Mouse (Mus musculus) intestine, embryonic 15.5 days (tissue): ENCODE measurements around the gene Arid4a. TPM values are rescaled to one million over a fixed set of nuclear protein-coding genes. Genes with fewer than 3 reads are reported as not detected.

Experiments used
- ATAC-seq: fragments of 200-750 bp; cut with Nextera tagmentation; 2 replicates; pipeline ENCODE4 v1.8.0; 2017; ENCODE audit warnings: moderate TSS enrichment, moderate library complexity
- H3K27ac ChIP-seq: fragments of 300-500 bp; sonication (generic); 2 replicates; pipeline ENCODE4 v1.5.1; 2015; ENCODE audit warnings: mild to moderate bottlenecking, inconsistent platforms
- H3K27me3 ChIP-seq: fragments of 300-500 bp; sonication (generic); replicated peaks from 2 replicates; pipeline ENCODE4 v1.6.1; 2015; ENCODE audit warnings: inconsistent platforms
- H3K36me3 ChIP-seq: fragments of 300-500 bp; sonication (generic); 2 replicates; pipeline ENCODE4 v1.6.1; 2015; ENCODE audit warnings: inconsistent platforms
- H3K4me1 ChIP-seq: fragments of 300-500 bp; sonication (generic); replicated peaks from 2 replicates; pipeline ENCODE4 v1.6.1; 2015; ENCODE audit warnings: inconsistent platforms
- H3K4me2 ChIP-seq: fragments of 300-500 bp; sonication (generic); replicated peaks from 2 replicates; pipeline ENCODE4 v1.6.1; 2015; ENCODE audit warnings: mild to moderate bottlenecking, inconsistent platforms
- H3K4me3 ChIP-seq: fragments of 300-500 bp; sonication (generic); replicated peaks from 2 replicates; pipeline ENCODE4 v1.5.1; 2015; ENCODE audit warnings: inconsistent platforms
- H3K9ac ChIP-seq: fragments of 300-500 bp; sonication (generic); 2 replicates; pipeline ENCODE4 v1.6.1; 2015; ENCODE audit warnings: inconsistent platforms
- H3K9me3 ChIP-seq: fragments of 300-500 bp; sonication (generic); 2 replicates; pipeline ENCODE4 v1.6.1; 2016; ENCODE audit warnings: inconsistent platforms
- WGBS: fragments of 180-500 bp; shearing (Covaris S2); methylation state at CpG from one replicate; pipeline ENCODE4 v1.1.7; 2015; 5-methylcytosine and 5-hydroxymethylcytosine counted together
- polyA plus RNA-seq: library from polyadenylated mRNA; unstranded; fragments of >200 nt; fragmentation: Nextera tagmentation; extraction: Ambion mirVana; gene quantifications from 2 replicates; pipeline ENCODE4 v1.2.1, GENCODE M21; 2015

Arid4a gene
- polyA plus RNA-seq, 1 experiment from 2014 or later, result 39.3 TPM

DNA sequence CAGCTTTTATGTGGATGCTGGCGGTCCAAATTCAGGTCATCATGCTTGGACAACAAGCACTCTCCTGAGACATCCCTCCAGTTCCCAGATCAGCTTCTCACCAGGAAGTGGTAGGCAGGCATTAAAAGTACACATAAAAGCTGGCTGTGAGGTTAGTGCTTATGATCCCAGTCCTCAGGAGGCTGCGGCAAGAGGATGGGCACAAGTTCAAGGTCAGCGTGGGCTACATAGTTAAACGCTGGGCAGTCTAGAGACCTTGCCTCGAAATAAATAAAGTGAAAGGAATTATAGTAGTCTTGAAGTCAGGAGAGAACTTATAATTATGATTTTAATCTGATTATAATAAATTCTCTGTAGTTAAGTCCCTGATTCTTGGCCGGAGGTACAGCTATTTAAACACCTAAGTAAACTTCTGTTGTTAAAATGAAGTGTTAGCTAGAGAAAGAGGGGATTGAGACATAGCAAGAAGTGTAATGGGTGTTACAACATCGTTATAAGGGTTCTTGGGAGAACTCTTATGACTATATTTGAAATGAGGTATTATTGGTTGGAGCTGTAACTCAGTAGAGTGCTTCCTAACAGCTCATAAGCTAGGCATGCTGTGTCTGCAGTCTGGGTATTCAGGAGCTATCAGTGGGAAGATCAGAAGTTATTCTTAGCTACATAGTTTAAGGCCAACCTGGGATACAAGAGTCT is 30.8 kb upstream of the Arid4a start:
- ATAC-seq, result no peak
- Histone ChIP-seq H3K27me3 (no peaks in the 10 kb centered on the region), H3K9ac (no peak overlapping the region), H3K27ac (no peak overlapping the region), H3K36me3 (peaks cover 19% of the 10 kb centered on the region), H3K4me3 (no peak overlapping the region), H3K4me1 (no peaks in the 10 kb centered on the region), H3K9me3 (no peaks in the 10 kb centered on the region), H3K4me2 (no peak overlapping the region)
- WGBS, result 92% methylated on average over 7 of the region's 7 CpGs

DNA sequence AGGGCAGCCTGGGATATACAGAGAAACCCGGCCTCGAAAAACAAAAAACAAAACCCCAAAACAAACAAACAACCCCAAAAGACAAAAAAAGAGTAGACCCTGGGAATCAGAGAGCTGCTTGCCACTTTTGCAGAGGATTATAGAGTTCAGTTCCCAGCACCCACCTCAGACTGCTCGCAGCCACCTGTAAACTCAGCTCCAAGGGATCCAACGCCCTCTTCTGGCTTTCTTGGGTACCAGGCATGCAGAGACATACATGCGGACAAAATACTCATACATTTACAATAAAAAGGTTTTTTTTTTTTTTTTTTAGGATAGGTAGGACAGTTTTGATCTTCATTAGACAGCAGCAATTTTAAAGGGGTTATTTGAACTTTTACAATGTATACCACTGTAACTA is 18.6 kb upstream of the Arid4a start:
- Histone ChIP-seq H3K9me3 (no peaks in the 10 kb centered on the region), H3K4me1 (peaks cover 5% of the 10 kb centered on the region), H3K27ac (no peak overlapping the region), H3K36me3 (peaks cover 6% of the 10 kb centered on the region), H3K4me3 (no peak overlapping the region), H3K9ac (no peak overlapping the region), H3K27me3 (no peaks in the 10 kb centered on the region), H3K4me2 (no peak overlapping the region)
- 88% methylated on average over 5 of the region's 5 CpGs for WGBS
- no peak for ATAC-seq

DNA sequence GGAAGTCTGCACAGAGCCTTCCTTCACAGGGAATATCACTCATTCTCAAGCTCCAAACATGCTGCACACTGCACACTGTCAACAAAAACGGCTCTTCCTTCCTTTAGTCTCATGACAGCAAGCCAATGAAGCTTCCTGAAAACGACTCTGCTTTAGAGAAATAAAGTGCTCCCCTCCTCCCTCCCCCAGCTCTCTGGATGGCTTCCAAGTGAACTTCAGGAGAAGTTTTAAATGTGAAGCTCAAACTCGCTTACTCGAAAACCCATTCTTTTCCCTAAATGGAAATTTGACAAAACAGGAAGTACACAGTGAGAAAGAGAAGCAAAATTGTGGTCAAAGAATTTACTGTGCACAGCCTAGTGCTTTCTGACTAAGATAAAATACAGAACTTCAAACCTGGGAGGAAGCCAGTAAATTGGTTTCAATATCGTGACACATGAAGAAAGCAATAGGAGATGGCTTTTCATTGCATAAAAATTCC is 16.3 kb upstream of the Arid4a start:
- H3K4me3 ChIP-seq, result no peak overlapping the region
- H3K4me2 ChIP-seq, result peak overlapping the region; percentile 34
- peaks cover 11% of the 10 kb centered on the region for H3K36me3 ChIP-seq
- no peaks in the 10 kb centered on the region for H3K27me3 ChIP-seq
- peak overlapping the region; percentile 70 for H3K27ac ChIP-seq
- H3K4me1 ChIP-seq, result peaks cover 5% of the 10 kb centered on the region
- no peak overlapping the region for H3K9ac ChIP-seq
- 23% methylated on average over 5 of the region's 5 CpGs for WGBS
- no peaks in the 10 kb centered on the region for H3K9me3 ChIP-seq
- peak; percentile 71 for ATAC-seq

DNA sequence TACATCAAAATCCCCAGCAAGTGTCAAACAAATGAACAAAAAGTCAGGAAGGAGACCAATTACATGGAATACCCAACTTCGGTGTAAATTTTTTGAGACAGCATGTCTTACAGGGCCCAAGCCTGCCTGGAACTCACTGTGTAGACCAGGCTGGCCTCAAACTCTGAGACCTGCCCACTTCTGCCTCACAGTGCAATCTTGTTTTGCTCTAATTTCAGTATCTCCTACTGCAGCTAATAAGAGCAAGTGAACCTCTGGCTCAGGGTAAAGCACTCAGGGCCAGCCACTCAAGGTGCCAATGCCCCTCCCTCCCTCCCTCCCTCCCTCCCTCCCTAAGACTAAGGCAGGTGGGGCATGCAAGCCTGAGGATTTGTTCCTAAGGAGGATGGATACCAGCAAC is 15.4 kb upstream of the Arid4a start:
- H3K36me3 ChIP-seq, result peaks cover 15% of the 10 kb centered on the region

DNA sequence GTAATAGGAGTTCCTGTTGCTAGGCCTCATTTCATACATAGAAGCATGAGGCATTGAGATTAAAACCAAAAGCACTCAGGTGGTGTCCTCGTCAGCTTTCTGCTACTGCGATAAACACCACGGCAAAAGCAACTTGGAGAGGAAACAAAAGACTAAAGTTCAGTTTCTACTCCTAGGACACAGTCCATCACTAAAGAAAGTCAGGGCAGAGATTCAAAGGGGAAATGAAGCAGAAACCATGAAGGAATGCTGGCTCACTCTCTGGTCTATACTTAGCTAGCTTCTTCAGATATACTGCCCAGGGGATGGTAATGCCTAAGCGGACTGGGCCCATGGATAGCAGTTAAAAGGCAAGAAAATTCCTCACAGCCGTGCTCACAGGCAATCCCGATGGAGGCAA is 14.3 kb upstream of the Arid4a start:
- H3K4me2 ChIP-seq, result no peak overlapping the region
- no peak overlapping the region for H3K27ac ChIP-seq
- H3K27me3 ChIP-seq, result no peaks in the 10 kb centered on the region
- no peak for ATAC-seq
- peaks cover 16% of the 10 kb centered on the region for H3K36me3 ChIP-seq
- H3K9me3 ChIP-seq, result no peaks in the 10 kb centered on the region
- H3K4me1 ChIP-seq, result peaks cover 5% of the 10 kb centered on the region
- no peak overlapping the region for H3K4me3 ChIP-seq
- H3K9ac ChIP-seq, result no peak overlapping the region
- WGBS, result 76% methylated on average over 6 of the region's 6 CpGs

More for the DNA sequence above, 15.4 kb upstream of the Arid4a start:
- no peak overlapping the region for H3K4me3 ChIP-seq
- H3K9ac ChIP-seq, result no peak overlapping the region
- H3K4me2 ChIP-seq, result no peak overlapping the region
- no peaks in the 10 kb centered on the region for H3K27me3 ChIP-seq
- WGBS, result 81% methylated on average over 1 of the region's 1 CpGs
- peaks cover 5% of the 10 kb centered on the region for H3K4me1 ChIP-seq
- no peak for ATAC-seq
- H3K27ac ChIP-seq, result no peak overlapping the region
- no peaks in the 10 kb centered on the region for H3K9me3 ChIP-seq

DNA sequence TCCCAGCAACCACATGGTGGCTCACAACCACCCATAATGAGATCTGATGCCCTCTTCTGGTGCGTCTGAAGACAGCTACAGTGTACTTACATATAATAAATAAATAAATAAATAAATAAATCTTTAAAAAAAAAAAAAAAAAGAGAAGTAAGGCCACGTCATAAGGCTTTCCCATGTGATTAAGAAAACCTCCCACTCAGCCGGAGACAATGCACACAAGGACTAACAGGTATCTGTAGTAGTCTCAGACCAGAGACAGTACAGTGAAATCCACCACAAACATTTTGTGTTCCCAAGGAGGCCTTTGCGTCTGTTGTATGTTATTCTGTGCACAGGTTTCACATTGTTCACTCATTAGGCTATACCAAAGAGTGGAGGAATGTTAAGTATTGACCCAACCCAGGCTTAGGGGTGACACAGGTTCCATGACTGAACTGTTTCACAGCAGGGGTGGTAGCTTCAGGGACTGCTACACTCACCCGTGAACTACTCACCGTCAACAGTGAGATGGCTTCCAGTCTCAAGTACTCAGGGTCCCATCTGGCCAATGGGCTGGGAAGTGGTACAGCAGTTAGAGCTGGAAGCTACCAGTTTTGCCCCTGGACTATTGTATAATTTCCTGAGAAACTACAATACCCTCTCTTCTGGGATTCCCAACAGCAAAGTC is 11.9 kb upstream of the Arid4a start:
- H3K9ac ChIP-seq, result no peak overlapping the region
- no peaks in the 10 kb centered on the region for H3K27me3 ChIP-seq
- ATAC-seq, result no peak
- H3K9me3 ChIP-seq, result no peaks in the 10 kb centered on the region
- H3K4me3 ChIP-seq, result no peak overlapping the region
- no peak overlapping the region for H3K4me2 ChIP-seq
- 88% methylated on average over 5 of the region's 6 CpGs for WGBS
- no peak overlapping the region for H3K27ac ChIP-seq
- peaks cover 3% of the 10 kb centered on the region for H3K4me1 ChIP-seq
- peaks cover 25% of the 10 kb centered on the region for H3K36me3 ChIP-seq

DNA sequence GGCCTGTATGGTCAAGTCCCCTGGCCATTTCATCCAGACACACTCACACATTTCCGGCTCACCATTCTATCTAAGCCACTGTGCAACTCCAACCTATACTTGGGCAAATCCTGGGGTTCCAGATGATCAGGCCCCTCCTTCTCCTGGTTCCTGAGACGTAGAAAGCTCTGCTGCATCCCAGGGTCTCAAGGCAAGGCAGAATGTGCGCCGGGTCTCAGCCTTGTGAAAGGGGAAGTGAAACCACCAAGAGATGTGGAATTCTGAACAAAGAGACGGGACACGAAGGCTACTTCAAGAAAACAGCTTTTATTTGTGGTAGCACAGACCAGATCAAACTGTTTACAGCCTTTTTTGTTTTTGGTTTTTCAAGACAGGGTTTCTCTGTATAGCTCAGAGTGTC is 9.6 kb upstream of the Arid4a start:
- H3K4me2 ChIP-seq, result no peak overlapping the region
- H3K4me3 ChIP-seq, result no peak overlapping the region
- no peak overlapping the region for H3K27ac ChIP-seq
- no peak overlapping the region for H3K9ac ChIP-seq
- 89% methylated on average over 6 of the region's 6 CpGs for WGBS
- H3K27me3 ChIP-seq, result no peaks in the 10 kb centered on the region
- no peak for ATAC-seq
- peaks cover 33% of the 10 kb centered on the region for H3K36me3 ChIP-seq
- no peaks in the 10 kb centered on the region for H3K4me1 ChIP-seq
- H3K9me3 ChIP-seq, result no peaks in the 10 kb centered on the region

DNA sequence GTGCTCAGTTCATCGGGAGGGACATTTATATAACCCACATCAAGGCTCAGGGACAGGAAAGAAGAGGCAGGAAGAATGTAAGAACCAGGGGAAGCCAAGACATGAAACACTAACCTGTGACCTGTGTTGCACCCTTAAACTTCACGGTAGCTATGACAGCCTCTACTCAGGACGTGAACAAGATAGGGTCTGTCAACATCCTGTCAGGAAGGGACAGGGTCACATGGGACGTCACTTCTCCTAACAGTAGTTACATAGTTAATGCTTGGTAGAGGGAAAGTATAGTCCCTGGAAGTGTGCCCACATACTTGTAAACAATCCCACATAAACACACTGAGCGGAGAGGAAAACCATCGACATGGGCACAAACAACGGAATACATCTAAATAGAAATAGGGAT is 8.9 kb upstream of the Arid4a start:
- Histone ChIP-seq H3K36me3 (peaks cover 33% of the 10 kb centered on the region), H3K9ac (no peak overlapping the region), H3K4me3 (no peak overlapping the region), H3K27ac (no peak overlapping the region), H3K4me1 (no peaks in the 10 kb centered on the region), H3K27me3 (no peaks in the 10 kb centered on the region), H3K4me2 (no peak overlapping the region), H3K9me3 (no peaks in the 10 kb centered on the region)
- WGBS, result 72% methylated on average over 7 of the region's 7 CpGs
- ATAC-seq, result no peak

DNA sequence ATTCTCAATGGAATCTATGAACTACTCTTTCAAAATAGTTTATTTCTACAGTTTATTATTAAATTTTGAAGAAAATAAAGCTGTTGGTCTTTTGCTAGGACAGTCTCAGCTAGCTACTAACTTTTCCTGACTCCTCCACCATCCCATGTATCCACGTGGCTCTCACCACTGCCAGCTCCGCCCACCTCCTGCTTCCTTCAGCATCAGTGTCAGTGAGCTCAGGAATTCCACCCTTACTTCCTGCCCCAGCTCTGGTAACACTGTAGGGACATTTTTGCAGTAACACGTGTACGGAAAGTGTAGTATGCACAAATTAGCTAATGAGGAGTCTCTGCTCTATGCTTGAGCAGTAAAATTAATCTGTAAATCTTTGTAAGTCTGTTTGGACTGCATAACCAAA is 6.0 kb upstream of the Arid4a start:
- Histone ChIP-seq H3K4me3 (no peak overlapping the region), H3K9me3 (no peaks in the 10 kb centered on the region), H3K4me1 (peaks cover 8% of the 10 kb centered on the region), H3K36me3 (peaks cover 31% of the 10 kb centered on the region), H3K27ac (no peak overlapping the region), H3K9ac (no peak overlapping the region), H3K27me3 (no peaks in the 10 kb centered on the region), H3K4me2 (no peak overlapping the region)
- 48% methylated on average over 4 of the region's 4 CpGs for WGBS
- no peak; the same call in 1 of the 2 replicates for ATAC-seq

DNA sequence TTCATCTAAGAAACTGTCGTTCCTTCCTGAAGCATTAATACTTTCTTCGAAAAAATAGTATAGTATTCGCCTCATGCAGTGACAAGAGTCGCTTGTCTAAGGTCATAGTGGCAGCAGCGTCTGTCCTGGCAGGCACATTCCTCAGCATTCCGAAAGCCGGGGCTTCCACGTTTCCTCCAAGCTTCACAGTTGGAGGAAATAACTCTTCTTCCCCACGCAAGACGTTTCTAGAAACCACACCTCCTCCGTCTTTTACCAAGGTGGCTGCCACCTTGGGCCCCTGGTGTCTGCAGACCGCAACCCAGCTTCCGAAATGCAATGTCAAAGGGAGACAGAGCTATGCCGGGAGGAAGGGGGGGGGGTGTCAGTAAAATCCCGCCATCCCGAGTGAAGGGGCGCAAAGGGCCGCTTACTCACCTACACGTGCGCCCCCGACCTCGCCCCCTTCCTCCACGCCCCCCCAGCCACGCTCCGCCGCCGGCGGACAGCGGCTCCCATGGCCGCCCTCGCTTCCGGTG is 886 bp upstream of the Arid4a start:
- no peaks in the 10 kb centered on the region for H3K27me3 ChIP-seq
- H3K4me2 ChIP-seq, result peak overlapping the region; percentile 57
- peaks cover 8% of the 10 kb centered on the region for H3K4me1 ChIP-seq
- no peaks in the 10 kb centered on the region for H3K9me3 ChIP-seq
- peak; percentile 85 for ATAC-seq
- H3K27ac ChIP-seq, result peak overlapping the region; percentile 98
- H3K36me3 ChIP-seq, result peaks cover 10% of the 10 kb centered on the region
- under 1% methylated on average over 29 of the region's 32 CpGs for WGBS
- H3K9ac ChIP-seq, result peak overlapping the region; percentile 84
- H3K4me3 ChIP-seq, result peak overlapping the region; percentile 88

DNA sequence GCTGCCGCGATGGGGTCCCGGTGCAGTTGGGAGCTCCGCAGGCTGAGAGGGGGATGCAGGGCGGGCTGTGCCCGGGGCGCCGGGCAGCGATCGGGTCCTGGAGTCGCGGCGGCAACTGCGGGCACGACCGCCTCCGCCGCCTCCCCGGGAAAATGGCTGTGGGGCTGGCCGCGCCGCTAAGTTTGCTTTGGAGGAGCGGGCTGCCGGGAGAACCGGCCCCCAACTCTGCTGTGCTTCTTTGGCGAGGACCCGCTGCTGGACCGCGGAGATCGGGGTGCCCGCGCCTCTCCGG is 367 bp downstream of the Arid4a start:
- H3K4me1 ChIP-seq, result peaks cover 8% of the 10 kb centered on the region
- peak overlapping the region; percentile 97 for H3K27ac ChIP-seq
- no peaks in the 10 kb centered on the region for H3K9me3 ChIP-seq
- peak overlapping the region; percentile 65 for H3K4me2 ChIP-seq
- H3K27me3 ChIP-seq, result no peaks in the 10 kb centered on the region
- peaks cover 12% of the 10 kb centered on the region for H3K36me3 ChIP-seq
- H3K4me3 ChIP-seq, result peak overlapping the region; percentile 88
- peak overlapping the region; percentile 93 for H3K9ac ChIP-seq
- no peak; the same call in 1 of the 2 replicates for ATAC-seq
- 0% methylated on average over 33 of the region's 33 CpGs for WGBS

DNA sequence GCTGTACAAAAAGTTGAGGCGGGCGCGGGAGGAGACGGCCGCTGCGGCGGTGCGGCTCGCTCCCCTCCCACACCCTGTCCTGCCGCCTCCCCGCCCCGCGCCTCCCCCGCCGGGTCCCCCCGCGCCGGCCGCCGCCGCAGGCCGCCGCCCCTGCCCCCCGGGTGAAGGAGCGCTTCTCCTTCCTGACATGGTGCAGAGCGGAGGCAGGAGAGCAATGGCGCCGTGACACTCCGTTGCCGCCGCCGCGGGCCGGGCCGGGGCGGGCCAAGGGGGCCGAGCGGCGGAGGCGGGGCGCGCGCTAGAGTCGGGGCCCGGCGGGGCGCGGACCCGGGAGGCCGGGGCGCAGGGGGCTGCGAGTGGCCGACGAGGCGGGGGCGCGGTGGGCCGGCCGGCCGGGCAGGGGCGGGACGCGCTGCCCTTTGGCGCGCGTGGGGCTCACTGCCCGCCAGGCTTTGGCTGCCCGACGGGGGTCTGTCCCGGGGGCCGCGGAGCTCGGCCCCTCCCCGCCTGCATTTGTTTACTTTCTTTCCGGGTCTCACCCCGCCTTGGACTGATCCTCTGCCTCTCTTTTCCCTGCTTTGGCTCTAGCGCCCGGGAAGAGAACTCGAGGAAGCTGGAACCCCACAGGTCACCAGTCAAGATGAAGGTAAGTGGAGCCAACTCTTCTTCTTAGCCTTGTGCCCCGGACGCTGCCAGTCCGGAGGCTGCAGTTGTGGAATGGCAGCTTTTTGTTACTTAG is 882 bp downstream of the Arid4a start:
- Histone ChIP-seq H3K4me1 (peaks cover 8% of the 10 kb centered on the region), H3K27ac (peak overlapping the region; percentile 97), H3K9ac (peak overlapping the region; percentile 93), H3K27me3 (no peaks in the 10 kb centered on the region), H3K9me3 (no peaks in the 10 kb centered on the region), H3K4me2 (peak overlapping the region; percentile 65), H3K4me3 (peak overlapping the region; percentile 88), H3K36me3 (peaks cover 12% of the 10 kb centered on the region)
- WGBS, result 2% methylated on average over 45 of the region's 82 CpGs
- ATAC-seq, result peak; percentile 50
